Mouse (Mus musculus) CH12.LX (cell line): ENCODE measurements around the gene Pik3cg. TPM values are rescaled to one million over a fixed set of nuclear protein-coding genes. Genes with fewer than 3 reads are reported as not detected.

Source experiments
- DNase-seq: peaks from one replicate; pipeline ENCODE4 v3.0.0-alpha.2; 2013; ENCODE audit errors: extremely low read depth
- H3K27ac ChIP-seq: 2 replicates; pipeline ENCODE4 v1.5.1; 2012; ENCODE audit warnings: low read depth, mild to moderate bottlenecking, control low read depth, moderate library complexity; ENCODE audit not compliant: insufficient read depth
- H3K27me3 ChIP-seq: replicated peaks from 2 replicates; pipeline ENCODE3; 2012; ENCODE audit warnings: inconsistent platforms
- H3K36me3 ChIP-seq, 2 experiments: replicated peaks in 1 of 2; 2 replicates each; pipeline versions ENCODE3 to v1.6.1; 2012; ENCODE audit warnings: inconsistent platforms in 1 of 2, low read length in 1 of 2, mild to moderate bottlenecking in 1 of 2, mixed read lengths in 1 of 2, moderate library complexity in 1 of 2; ENCODE audit not compliant: control insufficient read depth in 1 of 2, insufficient read depth in 1 of 2
- H3K4me1 ChIP-seq, 2 experiments: 2 replicates each; pipeline ENCODE4 v1.6.1; 2012; ENCODE audit warnings: inconsistent platforms in 1 of 2, moderate library complexity in 1 of 2; ENCODE audit not compliant: insufficient read depth in 2 of 2, control insufficient read depth in 1 of 2
- H3K4me2 ChIP-seq: 2 replicates; pipeline ENCODE4 v1.6.1; 2012; ENCODE audit warnings: low read depth, mild to moderate bottlenecking, control low read depth; ENCODE audit not compliant: poor library complexity, insufficient read depth, severe bottlenecking
- H3K4me3 ChIP-seq, 3 experiments: fragments of 150-350 bp in 1 of 3; sonication (generic) in 1 of 3; replicated peaks in 1 of 3; 2 replicates each; pipeline versions ENCODE3 to v1.5.1; 2011 to 2012; ENCODE audit warnings: low read depth in 2 of 3, low read length in 2 of 3, mild to moderate bottlenecking in 2 of 3, moderate library complexity in 2 of 3, control low read depth in 1 of 3, improper control_type of control experiment in 1 of 3, inconsistent platforms in 1 of 3, mixed read lengths in 1 of 3; ENCODE audit not compliant: poor library complexity in 1 of 3
- H3K79me2 ChIP-seq: replicated peaks from 2 replicates; pipeline ENCODE4 v1.6.1; 2012; ENCODE audit warnings: mild to moderate bottlenecking, moderate library complexity; ENCODE audit not compliant: control insufficient read depth, poor library complexity, insufficient read depth, severe bottlenecking; ENCODE audit errors: extremely low read depth
- H3K9ac ChIP-seq: 2 replicates; pipeline ENCODE4 v1.6.1; 2012; ENCODE audit warnings: low read depth, mild to moderate bottlenecking, control low read depth, moderate library complexity; ENCODE audit not compliant: insufficient read depth
- H3K9me3 ChIP-seq: replicated peaks from 2 replicates; pipeline ENCODE3; 2012; ENCODE audit warnings: low read length, inconsistent platforms, mixed read lengths
- CHD1 ChIP-seq: IDR thresholded peaks from 2 replicates; pipeline ENCODE4 v1.6.1; 2012; ENCODE audit warnings: low read depth, low read length, improper control_type of control experiment, inconsistent platforms
- CTCF ChIP-seq, 2 experiments: IDR thresholded peaks in 1 of 2; conservative IDR thresholded peaks in 1 of 2; 2 replicates each; pipeline ENCODE4 v1.5.1; 2011 to 2012; ENCODE audit warnings: low read depth in 2 of 2, low read length in 2 of 2, improper control_type of control experiment in 1 of 2, inconsistent platforms in 1 of 2, mild to moderate bottlenecking in 1 of 2, moderate library complexity in 1 of 2
- ELF1 ChIP-seq: IDR thresholded peaks from 2 replicates; pipeline ENCODE4 v1.6.1; 2014; ENCODE audit warnings: low read depth, mild to moderate bottlenecking, inconsistent platforms, low read length, improper control_type of control experiment
- EP300 ChIP-seq: IDR thresholded peaks from 2 replicates; pipeline ENCODE4 v1.6.1; 2011; ENCODE audit warnings: low read length, improper control_type of control experiment
- ETS1 ChIP-seq: conservative IDR thresholded peaks from 2 replicates; pipeline ENCODE4 v1.6.1; 2012; ENCODE audit warnings: low read depth, mild to moderate bottlenecking, inconsistent platforms, low read length, improper control_type of control experiment, moderate library complexity
- IRF4 ChIP-seq: IDR thresholded peaks from 2 replicates; pipeline ENCODE4 v1.6.1; 2014; ENCODE audit warnings: low read depth, mild to moderate bottlenecking, inconsistent platforms, low read length, improper control_type of control experiment
- JUND ChIP-seq: conservative IDR thresholded peaks from 2 replicates; pipeline ENCODE4 v1.6.1; 2011; ENCODE audit warnings: low read depth, low read length, improper control_type of control experiment
- MEF2A ChIP-seq: IDR thresholded peaks from 2 replicates; pipeline ENCODE4 v1.6.1; 2014; ENCODE audit warnings: low read depth, mild to moderate bottlenecking, inconsistent platforms, low read length, improper control_type of control experiment, borderline replicate concordance
- POLR2AphosphoS2 ChIP-seq: IDR thresholded peaks from 2 replicates; pipeline ENCODE4 v1.6.1; 2011; ENCODE audit warnings: low read depth, low read length, improper control_type of control experiment
- RAD21 ChIP-seq: IDR thresholded peaks from 2 replicates; pipeline ENCODE4 v1.6.1; 2011; ENCODE audit warnings: low read depth, mild to moderate bottlenecking, low read length, improper control_type of control experiment, moderate library complexity
- RCOR1 ChIP-seq: conservative IDR thresholded peaks from 2 replicates; pipeline ENCODE4 v1.6.1; 2012; ENCODE audit warnings: low read depth, mild to moderate bottlenecking, inconsistent platforms, low read length, improper control_type of control experiment
- SMC3 ChIP-seq: IDR thresholded peaks from 2 replicates; pipeline ENCODE4 v1.6.1; 2011; ENCODE audit warnings: low read depth, low read length, improper control_type of control experiment
- ZKSCAN1 ChIP-seq: IDR thresholded peaks from 2 replicates; pipeline ENCODE4 v1.6.1; 2012; ENCODE audit warnings: low read depth, inconsistent platforms, low read length, improper control_type of control experiment, borderline replicate concordance
- ZNF384 ChIP-seq: IDR thresholded peaks from 2 replicates; pipeline ENCODE4 v1.6.1; 2012; ENCODE audit warnings: low read depth, low read length, improper control_type of control experiment, inconsistent platforms
- dilution Hi-C: fragments of 300-500 bp; cut with MboI; formaldehyde crosslinking; loops from 2 replicates; pipeline ENCODE4 v1.14.3; 2020; ENCODE audit warnings: low sequenced_read_pairs; ENCODE audit not compliant: extremely low pct_unique_long_range_greater_than_20kb, extremely low pct_ligation_motif_present
- in situ Hi-C: fragments of 300-500 bp; cut with MboI; formaldehyde crosslinking; loops from 3 replicates; pipeline ENCODE4 v1.14.3; 2019; ENCODE audit warnings: low sequenced_read_pairs, low pct_ligation_motif_present, low pct_unique_long_range_greater_than_20kb, mixed read lengths
- polyA plus RNA-seq: library from polyadenylated mRNA; unstranded; fragments of >175 nt; gene quantifications from 2 replicates; pipeline ENCODE4 v1.2.1, GENCODE M21; 2012; ENCODE audit warnings: low read depth; ENCODE audit not compliant: insufficient read length
- total RNA-seq, 2 experiments: library from RNA; depleted of rRNA; stranded (reverse); fragments of 300-350 nt in 1 of 2; fragments of >200 nt in 1 of 2; gene quantifications; 2 replicates each; pipeline ENCODE4 v1.2.3; 2012 to 2014

The Pik3cg gene
- total and polyA plus RNA-seq, 3 experiments = 35.4 to 40.6 (median 35.8) TPM

DNA sequence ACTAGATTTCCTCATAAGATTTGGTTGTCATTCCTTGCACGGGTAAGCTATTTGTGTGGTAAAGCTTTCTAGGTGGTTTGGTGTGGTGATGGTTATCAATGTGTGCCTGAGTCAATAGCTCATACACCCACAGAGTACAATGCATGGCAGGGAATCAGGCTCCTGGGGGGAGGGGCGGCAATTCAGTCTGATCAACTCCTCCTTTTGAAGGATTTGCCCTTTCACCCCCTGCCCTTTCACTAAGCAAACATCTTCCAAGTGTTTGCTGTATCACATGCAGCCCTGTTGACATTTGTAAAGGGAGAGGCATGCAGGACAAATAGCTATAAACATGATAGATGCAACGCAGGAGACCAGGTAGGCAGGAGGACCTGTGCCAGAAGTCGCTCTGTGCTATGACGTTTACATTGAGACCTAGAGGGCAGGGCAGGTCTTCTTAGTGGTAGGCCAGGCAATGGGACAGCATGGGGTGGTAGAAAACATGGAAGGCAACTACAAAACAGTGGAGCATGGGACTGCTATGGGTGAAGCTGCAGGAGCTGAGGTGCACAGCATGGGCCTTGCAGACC lies 20.7 kb downstream of the Pik3cg start:
- DNase-seq = no peak
- dilution Hi-C loops = no loop called here
- no peaks in the 10 kb centered on the region for H3K9me3 ChIP-seq
- no peak overlapping the region for H3K9ac ChIP-seq
- peaks cover 26 to 65% of the 10 kb centered on the region in 2 experiments for H3K4me1 ChIP-seq
- TF ChIP-seq SMC3 (no peak), JUND (no peak), POLR2AphosphoS2 (no peak), MEF2A (no peak), RCOR1 (no peak)
- TF ChIP-seq, all 38 proteins: peak for 0
- Histone ChIP-seq H3K4me2 (no peak overlapping the region), H3K79me2 (no peaks in the 10 kb centered on the region; the same call in 1 of the 2 replicates), H3K27me3 (no peaks in the 10 kb centered on the region), H3K36me3 (peaks cover 67 to 73% of the 10 kb centered on the region in 2 experiments), H3K27ac (no peak overlapping the region), H3K4me3 (no peak overlapping the region)
- in situ Hi-C loops = no loop called here

DNA sequence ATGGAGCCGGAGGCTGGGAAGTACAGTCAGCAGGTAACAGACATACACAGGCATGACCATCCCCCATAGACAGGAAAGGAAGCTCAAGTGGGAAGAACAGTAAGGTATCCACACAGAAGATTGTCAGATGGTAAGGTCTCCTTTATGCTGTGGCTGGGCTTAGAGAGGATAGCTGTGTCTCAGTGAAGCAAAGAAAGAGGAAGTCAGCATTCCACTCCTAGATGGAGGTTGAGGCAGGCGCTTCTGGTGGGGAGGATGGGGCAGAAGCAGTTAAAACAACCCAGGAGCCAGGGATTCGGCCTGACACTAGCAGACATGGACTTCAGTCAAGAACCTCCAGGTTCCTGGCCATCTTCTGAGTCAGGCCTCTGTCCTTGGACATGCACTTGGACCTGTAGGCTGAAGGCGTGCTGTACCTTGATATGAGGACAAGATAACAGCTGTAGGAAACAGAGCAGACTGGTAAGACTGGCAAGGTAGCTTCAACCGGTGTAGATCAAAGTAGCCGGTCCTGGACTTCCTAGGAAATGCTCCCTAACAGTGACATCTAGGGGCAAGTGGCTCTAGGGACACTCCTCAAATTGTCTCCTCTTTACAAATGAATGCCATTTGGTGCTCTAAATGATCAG lies 21.7 kb downstream of the Pik3cg start:
- Histone ChIP-seq H3K9ac (no peak overlapping the region), H3K4me1 (peaks cover 31 to 65% of the 10 kb centered on the region in 2 experiments)
- dilution Hi-C loops = no loop called here

DNA sequence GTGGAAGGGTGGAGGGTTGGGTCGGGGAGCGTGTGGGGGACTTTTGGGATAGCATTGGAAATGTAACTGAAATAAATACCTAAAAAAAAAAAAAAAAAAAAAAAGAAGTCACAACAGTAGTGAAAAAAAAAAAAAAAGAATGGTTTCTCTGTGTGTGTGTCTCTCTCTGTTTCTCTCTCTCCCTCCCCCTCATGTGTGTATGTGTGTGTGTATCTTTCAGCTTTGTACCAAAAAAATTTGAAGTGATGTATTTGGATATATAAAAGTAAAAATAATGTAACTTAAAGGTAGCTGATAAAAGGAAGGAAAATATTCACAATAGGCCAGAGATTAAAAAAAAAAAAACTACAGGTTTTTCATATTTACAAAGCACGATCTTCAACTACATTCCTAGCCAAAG lies 23.6 kb downstream of the Pik3cg start:
- Histone ChIP-seq H3K36me3 (peaks cover 58 to 63% of the 10 kb centered on the region in 2 experiments), H3K9ac (no peak overlapping the region), H3K4me1 (peaks cover 26 to 57% of the 10 kb centered on the region in 2 experiments), H3K79me2 (no peaks in the 10 kb centered on the region), H3K4me3 (no peak overlapping the region), H3K4me2 (no peak overlapping the region), H3K9me3 (no peaks in the 10 kb centered on the region), H3K27ac (peak overlapping the region; percentile 23; the same call in 1 of the 2 replicates), H3K27me3 (no peaks in the 10 kb centered on the region)
- no peak for DNase-seq
- in situ Hi-C loops = no loop called here
- dilution Hi-C loops = no loop called here
- TF ChIP-seq ZNF384 = peak; percentile 79
- no peak for TF ChIP-seq CTCF (conservative IDR thresholded peaks at IDR 0.05 in 1 of 2, IDR thresholded peaks at IDR 0.05 in 1 of 2; ENCODE audit: low read depth in 2 of 2, low read length in 2 of 2)

More for the DNA sequence above, 21.7 kb downstream of the Pik3cg start:
- peak overlapping the region; percentile 36; the same call in 1 of the 2 replicates for H3K27ac ChIP-seq
- no peaks in the 10 kb centered on the region for H3K27me3 ChIP-seq
- H3K9me3 ChIP-seq = no peaks in the 10 kb centered on the region
- H3K4me2 ChIP-seq = no peak overlapping the region
- no peak overlapping the region for H3K4me3 ChIP-seq
- no peaks in the 10 kb centered on the region; the same call in 1 of the 2 replicates for H3K79me2 ChIP-seq
- no peak for TF ChIP-seq ELF1
- peak; percentile 24; the same call in 1 of the 2 replicates for TF ChIP-seq SMC3
- no peak for TF ChIP-seq MEF2A
- TF ChIP-seq CHD1 = no peak
- peak in 1 of 2 experiments; percentile 34; a peak in 2 of 4 replicates for TF ChIP-seq CTCF (conservative IDR thresholded peaks at IDR 0.05 in 1 of 2, IDR thresholded peaks at IDR 0.05 in 1 of 2; ENCODE audit: low read depth in 2 of 2, low read length in 2 of 2)
- no peak for TF ChIP-seq JUND
- TF ChIP-seq EP300 = no peak
- TF ChIP-seq IRF4 = no peak
- no peak for TF ChIP-seq ETS1
- TF ChIP-seq ZKSCAN1 = no peak
- peak; percentile 18 for TF ChIP-seq RAD21
- no peak for DNase-seq
- in situ Hi-C loops = no loop called here
- H3K36me3 ChIP-seq = peaks cover 68 to 72% of the 10 kb centered on the region in 2 experiments
